Mouse (Mus musculus) hindbrain, embryonic 12.5 days (tissue): ENCODE measurements around the gene Olfr1357. TPM values are rescaled to one million over a fixed set of nuclear protein-coding genes. Genes with fewer than 3 reads are reported as not detected.
"Not testable (repeated sequence)": the region's sequence is repeated elsewhere in the genome, so short reads cannot be mapped to it uniquely, and the experiment has no call there.

Source experiments
- ATAC-seq: fragments of 200-750 bp; cut with Nextera tagmentation; 2 replicates; pipeline ENCODE4 v1.8.0; 2017; ENCODE audit warnings: moderate TSS enrichment; ENCODE audit not compliant: low FRiP score
- H3K27ac ChIP-seq: fragments of 300-500 bp; sonication (generic); 2 replicates; pipeline ENCODE4 v1.5.1; 2016; ENCODE audit warnings: mild to moderate bottlenecking
- H3K27me3 ChIP-seq: fragments of 300-500 bp; sonication (generic); 2 replicates; pipeline ENCODE4 v1.6.1; 2016; ENCODE audit warnings: mild to moderate bottlenecking
- H3K36me3 ChIP-seq: fragments of 300-500 bp; sonication (generic); 2 replicates; pipeline ENCODE4 v1.6.1; 2016; ENCODE audit warnings: mild to moderate bottlenecking
- H3K4me1 ChIP-seq: fragments of 300-500 bp; sonication (generic); 2 replicates; pipeline ENCODE4 v1.6.1; 2016
- H3K4me2 ChIP-seq: fragments of 300-500 bp; sonication (generic); replicated peaks from 2 replicates; pipeline ENCODE4 v1.6.1; 2016; ENCODE audit warnings: mild to moderate bottlenecking
- H3K4me3 ChIP-seq: fragments of 300-500 bp; sonication (generic); 2 replicates; pipeline ENCODE4 v1.5.1; 2016; ENCODE audit warnings: mild to moderate bottlenecking
- H3K9ac ChIP-seq: fragments of 300-500 bp; sonication (generic); 2 replicates; pipeline ENCODE4 v1.6.1; 2016; ENCODE audit warnings: mild to moderate bottlenecking, moderate library complexity
- H3K9me3 ChIP-seq: fragments of 300-500 bp; sonication (generic); replicated peaks from 2 replicates; pipeline ENCODE4 v1.6.1; 2016; ENCODE audit warnings: mild to moderate bottlenecking
- WGBS: fragments of 180-500 bp; shearing (Covaris S2); methylation state at CpG from one replicate; pipeline ENCODE4 v1.1.7; 2016; 5-methylcytosine and 5-hydroxymethylcytosine counted together
- polyA plus RNA-seq: library from polyadenylated mRNA; unstranded; fragments of >200 nt; fragmentation: Nextera tagmentation; extraction: Ambion mirVana; gene quantifications from 2 replicates; pipeline ENCODE4 v1.2.1, GENCODE M21; 2016

Olfr1357 gene
- not detected in 2 replicates for polyA plus RNA-seq

GRCm38 (mm10) chr10:78617974-78618373 lies at the start of gene Olfr1357:
Olfr1357 (minus strand) TSS chr10:78618074.
- H3K9me3 ChIP-seq: no peaks in the 10 kb centered on the region
- WGBS: 88% methylated on average over 1 of the region's 1 CpGs
- no peaks in the 10 kb centered on the region for H3K27me3 ChIP-seq
- no peak for ATAC-seq
- no peak within 1 kb of the TSS for H3K4me2 ChIP-seq
- no peak within 1 kb of the TSS for H3K4me3 ChIP-seq
- H3K36me3 ChIP-seq: no peaks in the 10 kb centered on the region
- H3K27ac ChIP-seq: no peak within 1 kb of the TSS
- H3K9ac ChIP-seq: no peak within 1 kb of the TSS
- H3K4me1 ChIP-seq: no peaks in the 10 kb centered on the region

- WGBS: 94% methylated on average over 10 of the region's 10 CpGs
- not testable (repeated sequence) for H3K9me3 ChIP-seq
Measured at GRCm38 (mm10) chr10:78666696-78667095, 48.8 kb upstream of the Olfr1357 start.

GRCm38 (mm10) chr10:78664546-78664945 lies 46.7 kb upstream of the Olfr1357 start:
- H3K4me3 ChIP-seq: no peak overlapping the region
- 93% methylated on average over 1 of the region's 1 CpGs for WGBS
- no peak overlapping the region for H3K4me2 ChIP-seq

More at GRCm38 (mm10) chr10:78666696-78667095, 48.8 kb upstream of the Olfr1357 start:
- ATAC-seq, H3K27me3 ChIP-seq, H3K9ac ChIP-seq, H3K4me3 ChIP-seq, H3K4me1 ChIP-seq, H3K36me3 ChIP-seq, H3K4me2 ChIP-seq, H3K27ac ChIP-seq: not testable (repeated sequence)

GRCm38 (mm10) chr10:78661198-78661597 lies 43.3 kb upstream of the Olfr1357 start:
- no peak for ATAC-seq
- Histone ChIP-seq H3K4me2 (no peak overlapping the region), H3K9ac (no peak overlapping the region), H3K4me3 (no peak overlapping the region), H3K27ac (no peak overlapping the region), H3K36me3 (no peaks in the 10 kb centered on the region), H3K27me3 (no peaks in the 10 kb centered on the region), H3K4me1 (no peaks in the 10 kb centered on the region), H3K9me3 (no peaks in the 10 kb centered on the region)
- WGBS: 86% methylated on average over 1 of the region's 1 CpGs

More at GRCm38 (mm10) chr10:78664546-78664945, 46.7 kb upstream of the Olfr1357 start:
- no peak for ATAC-seq
- H3K36me3 ChIP-seq: no peaks in the 10 kb centered on the region
- no peaks in the 10 kb centered on the region for H3K4me1 ChIP-seq
- H3K27me3 ChIP-seq: no peaks in the 10 kb centered on the region
- no peaks in the 10 kb centered on the region for H3K9me3 ChIP-seq
- H3K27ac ChIP-seq: no peak overlapping the region
- no peak overlapping the region for H3K9ac ChIP-seq

- H3K4me2 ChIP-seq: no peak overlapping the region
- H3K9ac ChIP-seq: no peak overlapping the region
- 0 out of 2 replicates have a peak, but pooled peaks have one; percentile 52 for ATAC-seq
- H3K27ac ChIP-seq: no peak overlapping the region
- no peak overlapping the region for H3K4me3 ChIP-seq
- no peaks in the 10 kb centered on the region for H3K27me3 ChIP-seq
- no peaks in the 10 kb centered on the region for H3K9me3 ChIP-seq
- WGBS: 21% methylated on average over 6 of the region's 6 CpGs
- no peaks in the 10 kb centered on the region for H3K4me1 ChIP-seq
- no peaks in the 10 kb centered on the region for H3K36me3 ChIP-seq
Measured at GRCm38 (mm10) chr10:78632311-78632710, 14.4 kb upstream of the Olfr1357 start.

GRCm38 (mm10) chr10:78630194-78630593 lies 12.3 kb upstream of the Olfr1357 start:
- no peak overlapping the region for H3K27ac ChIP-seq
- H3K4me2 ChIP-seq: no peak overlapping the region
- H3K36me3 ChIP-seq: no peaks in the 10 kb centered on the region
- no peak overlapping the region for H3K4me3 ChIP-seq
- ATAC-seq: no peak
- no peaks in the 10 kb centered on the region for H3K4me1 ChIP-seq
- no peaks in the 10 kb centered on the region for H3K27me3 ChIP-seq
- 79% methylated on average over 4 of the region's 4 CpGs for WGBS
- no peak overlapping the region for H3K9ac ChIP-seq
- H3K9me3 ChIP-seq: no peaks in the 10 kb centered on the region

GRCm38 (mm10) chr10:78623143-78623542 lies 5.3 kb upstream of the Olfr1357 start:
- H3K4me2 ChIP-seq, H3K9me3 ChIP-seq, H3K27ac ChIP-seq, H3K36me3 ChIP-seq, H3K4me3 ChIP-seq, H3K27me3 ChIP-seq, ATAC-seq, H3K9ac ChIP-seq, H3K4me1 ChIP-seq: not testable (repeated sequence)
- WGBS: 81% methylated on average over 3 of the region's 3 CpGs

GRCm38 (mm10) chr10:78607602-78608001 lies 10.3 kb downstream of the Olfr1357 start:
- 0 out of 2 replicates have a peak, but pooled peaks cover 3% of the 10 kb centered on the region for H3K27me3 ChIP-seq
- 81% methylated on average over 3 of the region's 3 CpGs for WGBS
- no peak overlapping the region for H3K27ac ChIP-seq
- no peak overlapping the region for H3K4me3 ChIP-seq
- H3K4me2 ChIP-seq: no peak overlapping the region
- no peaks in the 10 kb centered on the region for H3K9me3 ChIP-seq
- H3K9ac ChIP-seq: no peak overlapping the region
- ATAC-seq: no peak
- H3K36me3 ChIP-seq: no peaks in the 10 kb centered on the region
- H3K4me1 ChIP-seq: no peaks in the 10 kb centered on the region

GRCm38 (mm10) chr10:78605080-78605479 lies 12.8 kb downstream of the Olfr1357 start:
- Histone ChIP-seq H3K4me3 (no peak overlapping the region), H3K9ac (no peak overlapping the region), H3K9me3 (no peaks in the 10 kb centered on the region), H3K27ac (no peak overlapping the region), H3K27me3 (0 out of 2 replicates have a peak, but pooled peaks cover 3% of the 10 kb centered on the region), H3K36me3 (no peaks in the 10 kb centered on the region), H3K4me2 (no peak overlapping the region), H3K4me1 (no peaks in the 10 kb centered on the region)
- ATAC-seq: no peak
- WGBS: 39% methylated on average over 3 of the region's 3 CpGs

- WGBS: 88% methylated on average over 5 of the region's 5 CpGs
- no peaks in the 10 kb centered on the region for H3K9me3 ChIP-seq
- ATAC-seq: no peak
- H3K36me3 ChIP-seq: no peaks in the 10 kb centered on the region
- no peaks in the 10 kb centered on the region for H3K4me1 ChIP-seq
- H3K9ac ChIP-seq: no peak overlapping the region
- no peaks in the 10 kb centered on the region for H3K27me3 ChIP-seq
- no peak overlapping the region for H3K27ac ChIP-seq
- H3K4me3 ChIP-seq: no peak overlapping the region
- H3K4me2 ChIP-seq: no peak overlapping the region
Measured at GRCm38 (mm10) chr10:78599865-78600264, 18.0 kb downstream of the Olfr1357 start.

- H3K9ac ChIP-seq: no peak overlapping the region
- H3K4me2 ChIP-seq: no peak overlapping the region
- H3K4me3 ChIP-seq: no peak overlapping the region
- no peak for ATAC-seq
- H3K27ac ChIP-seq: no peak overlapping the region
- H3K27me3 ChIP-seq: no peaks in the 10 kb centered on the region
- H3K36me3 ChIP-seq: no peaks in the 10 kb centered on the region
- no peaks in the 10 kb centered on the region for H3K9me3 ChIP-seq
- H3K4me1 ChIP-seq: peaks cover 10% of the 10 kb centered on the region
Measured at GRCm38 (mm10) chr10:78594566-78594965, 23.3 kb downstream of the Olfr1357 start.

- no peak overlapping the region for H3K9ac ChIP-seq
- no peak overlapping the region for H3K27ac ChIP-seq
- WGBS: 81% methylated on average over 6 of the region's 6 CpGs
- ATAC-seq: no peak
- H3K27me3 ChIP-seq: no peaks in the 10 kb centered on the region
- no peak overlapping the region for H3K4me2 ChIP-seq
- H3K4me1 ChIP-seq: peaks cover 10% of the 10 kb centered on the region
- no peaks in the 10 kb centered on the region for H3K9me3 ChIP-seq
- H3K4me3 ChIP-seq: no peak overlapping the region
- H3K36me3 ChIP-seq: 0 out of 2 replicates have a peak, but pooled peaks cover 4% of the 10 kb centered on the region
Measured at GRCm38 (mm10) chr10:78594157-78594556, 23.7 kb downstream of the Olfr1357 start.

GRCm38 (mm10) chr10:78593736-78594135 lies 24.1 kb downstream of the Olfr1357 start:
- Histone ChIP-seq H3K4me2 (no peak overlapping the region), H3K9ac (no peak overlapping the region), H3K27ac (no peak overlapping the region), H3K36me3 (peaks cover 8% of the 10 kb centered on the region; the same call in 1 of the 2 replicates), H3K27me3 (no peaks in the 10 kb centered on the region), H3K4me1 (peaks cover 10% of the 10 kb centered on the region), H3K4me3 (no peak overlapping the region), H3K9me3 (no peaks in the 10 kb centered on the region)
- WGBS: 94% methylated on average over 5 of the region's 5 CpGs
- no peak for ATAC-seq
